14 mouse cellular contexts compared by ENCODE assay signal in genomic region chr3:28111516-28111915, GRCm38 (mm10).
DNase-seq lines count a peak whose midpoint lies in the region; ATAC-seq and TF ChIP-seq lines count a peak whose summit lies in the region.
"Had no signal": no experiment of that assay in that cellular context is flagged by ENCODE, and none has a peak within 500 bp of the region (broad histone marks: within the 10 kb centered on the region; RNA-seq: fewer than 3 reads in every experiment).

No protein-coding gene starts in this region.

- no peak overlapping the region for H3K9ac ChIP-seq in lung, embryonic 14.5 days
- H3K9ac ChIP-seq in forebrain, embryonic 16.5 days (replicated peaks; ENCODE audit: low read depth, low read length): no peak overlapping the region
- H3K9ac ChIP-seq in intestine, embryonic 15.5 days: no peak overlapping the region
- H3K9ac ChIP-seq: limb, embryonic 12.5 days; neural tube, embryonic 12.5 days had no signal

- no peak for TF ChIP-seq CTCF in lung, embryonic 14.5 days (IDR thresholded peaks at IDR 0.05; ENCODE audit: low read depth)
- no peak for TF ChIP-seq CTCF in small intestine, adult 2 months (IDR thresholded peaks at IDR 0.05; ENCODE audit: extremely low read depth, insufficient read length, insufficient replicate concordance, low read depth, low read length)

- no peaks in the 10 kb centered on the region for H3K27me3 ChIP-seq in lung, embryonic 14.5 days (ENCODE audit: insufficient read depth, low read length)
- no peaks in the 10 kb centered on the region for H3K27me3 ChIP-seq in small intestine, adult 2 months (ENCODE audit: control insufficient read depth, insufficient read depth, low read length)
- H3K27me3 ChIP-seq in forebrain, embryonic 16.5 days (replicated peaks; ENCODE audit: control insufficient read depth, insufficient read depth, low read length): no peaks in the 10 kb centered on the region
- H3K27me3 ChIP-seq in intestine, embryonic 15.5 days (replicated peaks): no peaks in the 10 kb centered on the region
- H3K27me3 ChIP-seq: limb, embryonic 12.5 days; neural tube, embryonic 12.5 days had no signal

- H3K9me3 ChIP-seq in lung, embryonic 14.5 days (ENCODE audit: low read depth, low read length): no peaks in the 10 kb centered on the region
- no peaks in the 10 kb centered on the region for H3K9me3 ChIP-seq in forebrain, embryonic 16.5 days (ENCODE audit: control insufficient read depth, low read length)
- no peaks in the 10 kb centered on the region for H3K9me3 ChIP-seq in intestine, embryonic 15.5 days
- H3K9me3 ChIP-seq: limb, embryonic 12.5 days; neural tube, embryonic 12.5 days had no signal

- peak; percentile 61 for DNase-seq in lung, embryonic 14.5 days
- no peak for DNase-seq in lung, postnatal 10 days
- DNase-seq in adrenal gland, postnatal 14 days: peak; percentile 65
- DNase-seq in heart, postnatal 10 days: peak; percentile 66 to 73
- no peak for DNase-seq in thymus, postnatal 10 days (ENCODE audit: low spot score in 2 of 2)
- DNase-seq: cerebellum, postnatal 25 days; gastrocnemius, postnatal 10 days; thymus, postnatal 14 days had no signal

- H3K4me1 ChIP-seq in lung, embryonic 14.5 days (ENCODE audit: insufficient read depth): no peaks in the 10 kb centered on the region
- peaks cover 3% of the 10 kb centered on the region; the same call in 1 of the 2 replicates for H3K4me1 ChIP-seq in small intestine, adult 2 months (ENCODE audit: control insufficient read depth, insufficient read depth, insufficient read length, low read length)
- no peaks in the 10 kb centered on the region for H3K4me1 ChIP-seq in forebrain, embryonic 16.5 days (replicated peaks; ENCODE audit: control insufficient read depth, insufficient read depth, low read length)
- peaks cover 3% of the 10 kb centered on the region; the same call in 1 of the 2 replicates for H3K4me1 ChIP-seq in intestine, embryonic 15.5 days (replicated peaks)
- H3K4me1 ChIP-seq: limb, embryonic 12.5 days; neural tube, embryonic 12.5 days had no signal

- H3K4me2 ChIP-seq in lung, embryonic 14.5 days: no peak overlapping the region
- no peak overlapping the region for H3K4me2 ChIP-seq in forebrain, embryonic 16.5 days (ENCODE audit: low read length)
- H3K4me2 ChIP-seq in intestine, embryonic 15.5 days (replicated peaks): no peak overlapping the region
- H3K4me2 ChIP-seq: limb, embryonic 12.5 days; neural tube, embryonic 12.5 days had no signal

- no peak for ATAC-seq in lung, embryonic 14.5 days (ENCODE audit: insufficient read depth)
- no peak for ATAC-seq in forebrain, embryonic 16.5 days
- ATAC-seq in intestine, embryonic 15.5 days: no peak

- no peak overlapping the region for H3K27ac ChIP-seq in lung, embryonic 14.5 days (ENCODE audit: low read depth)
- H3K27ac ChIP-seq in small intestine, adult 2 months (ENCODE audit: insufficient read depth, low read depth, low read length): peak overlapping the region; percentile 28; the same call in 1 of the 2 replicates
- no peak overlapping the region for H3K27ac ChIP-seq in forebrain, embryonic 16.5 days (ENCODE audit: low read length)
- no peak overlapping the region for H3K27ac ChIP-seq in intestine, embryonic 15.5 days
- H3K27ac ChIP-seq: limb, embryonic 12.5 days; neural tube, embryonic 12.5 days had no signal

- no peak for TF ChIP-seq POLR2A in small intestine, adult 2 months (IDR thresholded peaks at IDR 0.05; ENCODE audit: low read depth, low read length)

- H3K36me3 ChIP-seq in lung, embryonic 14.5 days (ENCODE audit: insufficient read depth): no peaks in the 10 kb centered on the region
- H3K36me3 ChIP-seq in small intestine, adult 2 months (ENCODE audit: control insufficient read depth, insufficient read depth, low read length): peaks cover 62% of the 10 kb centered on the region
- H3K36me3 ChIP-seq in forebrain, embryonic 16.5 days (ENCODE audit: control insufficient read depth, insufficient read depth): no peaks in the 10 kb centered on the region
- no peaks in the 10 kb centered on the region for H3K36me3 ChIP-seq in intestine, embryonic 15.5 days
- H3K36me3 ChIP-seq: limb, embryonic 12.5 days; neural tube, embryonic 12.5 days had no signal

- intact Hi-C loops in heart, postnatal 10 days (cut with DNase I): no loop called here

- 34% methylated on average over 5 of the region's 5 CpGs for WGBS in lung, embryonic 14.5 days
- WGBS in small intestine, adult 2 months: 17% methylated on average over 5 of the region's 5 CpGs
- 75% methylated on average over 5 of the region's 5 CpGs for WGBS in forebrain, embryonic 16.5 days
- WGBS in intestine, embryonic 15.5 days: 42% methylated on average over 5 of the region's 5 CpGs

- no peak overlapping the region for H3K4me3 ChIP-seq in lung, embryonic 14.5 days (ENCODE audit: low read depth, low read length)
- H3K4me3 ChIP-seq in small intestine, adult 2 months (ENCODE audit: low read depth, low read length): no peak overlapping the region
- H3K4me3 ChIP-seq in forebrain, embryonic 16.5 days (replicated peaks; ENCODE audit: low read length): no peak overlapping the region
- H3K4me3 ChIP-seq in intestine, embryonic 15.5 days (replicated peaks): no peak overlapping the region
- H3K4me3 ChIP-seq: erythroblast, embryonic 14.5 days; limb, embryonic 12.5 days; neural tube, embryonic 12.5 days had no signal

Comparison
In these comparisons a context has a peak if more than half of its experiments do, and no peak if none do; other contexts are left out.
1. DNase-seq: peak in lung, embryonic 14.5 days (single experiment), adrenal gland, postnatal 14 days (single experiment) and heart, postnatal 10 days (2 of 2); none in lung, postnatal 10 days (single experiment) and thymus, postnatal 10 days (0 of 2).